Mouse (Mus musculus): Measurements from ENCODE around the gene Sccpdh.

Sccpdh gene

DNA sequence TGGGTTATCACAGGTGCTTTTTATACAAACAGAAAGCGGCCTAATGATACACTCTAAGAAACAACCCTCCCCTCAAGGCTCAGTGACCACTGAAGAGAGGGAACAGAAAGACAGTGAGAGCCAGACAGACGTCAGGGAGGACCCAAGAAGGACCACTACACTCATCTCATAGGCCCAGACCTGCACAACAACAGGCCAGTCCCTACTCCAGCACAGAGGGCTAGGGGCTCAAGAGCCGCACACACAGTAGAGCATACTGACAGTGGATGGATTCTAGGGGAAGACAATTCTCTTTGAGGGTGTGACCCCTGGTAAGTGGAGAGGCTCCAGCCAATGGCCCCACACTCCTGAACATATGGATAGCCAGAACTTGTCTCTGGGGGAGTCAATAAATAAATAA lies 68.5 kb downstream of the Sccpdh start:
- DNase-seq = no peak

Data from right cerebral cortex, adult 18-20 months (tissue).